Mouse (Mus musculus): ENCODE results near the gene Gpr1.

DNA sequence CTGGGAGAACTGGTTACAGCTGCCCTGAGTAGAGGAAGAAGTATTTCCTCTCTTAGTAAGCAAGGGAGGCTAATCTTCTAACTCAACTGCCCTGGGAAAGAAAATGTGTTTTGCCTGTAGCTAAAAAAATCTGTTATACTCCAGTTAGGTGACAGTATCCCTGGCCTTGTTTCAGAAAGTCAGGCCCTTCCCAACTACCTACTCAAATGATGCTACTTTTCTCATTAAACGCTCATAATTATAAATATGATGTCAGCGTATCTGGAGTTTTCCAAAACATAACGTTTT is at the start of gene Gpr1:
- TF ChIP-seq POLR2A (IDR thresholded peaks at IDR 0.05; ENCODE audit: low read depth, low read length): no peak
- TF ChIP-seq RAD21 (IDR thresholded peaks at IDR 0.05; ENCODE audit: low read depth, low read length): no peak
- TF ChIP-seq MAZ (IDR thresholded peaks at IDR 0.05; ENCODE audit: low read depth, low read length): no peak
- no peak for TF ChIP-seq GABPA (IDR thresholded peaks at IDR 0.05; ENCODE audit: insufficient replicate concordance, low read depth, low read length)
- no peak for TF ChIP-seq MAFK (IDR thresholded peaks at IDR 0.05; ENCODE audit: insufficient replicate concordance, low read length)
- TF ChIP-seq CTCF (conservative IDR thresholded peaks at IDR 0.05 in 1 of 2, IDR thresholded peaks at IDR 0.05 in 1 of 2; ENCODE audit: low read depth in 2 of 2, low read length in 2 of 2): no peak
- no peak for TF ChIP-seq USF1 (IDR thresholded peaks at IDR 0.05; ENCODE audit: low read depth, low read length)
- TF ChIP-seq SIN3A (IDR thresholded peaks at IDR 0.05; ENCODE audit: low read length): no peak
- TF ChIP-seq E2F4 (IDR thresholded peaks at IDR 0.05; ENCODE audit: insufficient replicate concordance, low read depth, low read length): no peak
- TF ChIP-seq MXI1 (IDR thresholded peaks at IDR 0.05; ENCODE audit: low read depth, low read length): no peak
- TF ChIP-seq ELF1 (IDR thresholded peaks at IDR 0.05; ENCODE audit: low read depth, low read length): no peak
- no peak for TF ChIP-seq MEF2A (IDR thresholded peaks at IDR 0.05; ENCODE audit: borderline replicate concordance, low read depth, low read length)
- no peak for TF ChIP-seq NRF1 (IDR thresholded peaks at IDR 0.05; ENCODE audit: low read depth, low read length)
- TF ChIP-seq EP300 (IDR thresholded peaks at IDR 0.05; ENCODE audit: low read length): no peak

All from CH12.LX (cell line).